Mouse (Mus musculus) limb, embryonic 11.5 days (tissue): ENCODE measurements at regions not wholly inside any gene's neighbourhood (a gene's known extent, or its start where the extent isn't known, plus 50 kb on each side); places are given as distances from the start of the nearest gene placed in this dataset.

Source experiments
- ATAC-seq: fragments of 200-750 bp; cut with Nextera tagmentation; 2 replicates; pipeline ENCODE4 v1.8.0; 2017; ENCODE audit warnings: low read depth; ENCODE audit not compliant: insufficient number of reproducible peaks, low FRiP score, low TSS enrichment
- DNase-seq: peaks from one replicate; pipeline ENCODE4 v3.0.0-alpha.2; 2015; ENCODE audit warnings: low spot score
- H3K27ac ChIP-seq: fragments of 300-500 bp; sonication (generic); replicated peaks from 2 replicates; pipeline ENCODE4 v1.5.1; 2014; ENCODE audit warnings: low read depth, mild to moderate bottlenecking, low read length
- H3K27me3 ChIP-seq: fragments of 300-500 bp; sonication (generic); 2 replicates; pipeline ENCODE4 v1.6.1; 2014; ENCODE audit warnings: mild to moderate bottlenecking, low read length, mixed read lengths; ENCODE audit not compliant: control insufficient read depth, insufficient read depth
- H3K36me3 ChIP-seq: fragments of 300-500 bp; sonication (generic); 2 replicates; pipeline ENCODE4 v1.6.1; 2014; ENCODE audit warnings: mild to moderate bottlenecking, low read length, moderate library complexity, mixed read lengths; ENCODE audit not compliant: control insufficient read depth, insufficient read depth
- H3K4me1 ChIP-seq: fragments of 300-500 bp; sonication (generic); 2 replicates; pipeline ENCODE4 v1.6.1; 2014; ENCODE audit warnings: low read length, mixed read lengths; ENCODE audit not compliant: control insufficient read depth, insufficient read depth
- H3K4me2 ChIP-seq: fragments of 300-500 bp; sonication (generic); 2 replicates; pipeline ENCODE4 v1.6.1; 2014; ENCODE audit warnings: low read depth, mild to moderate bottlenecking, moderate library complexity; ENCODE audit not compliant: severe bottlenecking
- H3K4me3 ChIP-seq: fragments of 300-500 bp; sonication (generic); 2 replicates; pipeline ENCODE4 v1.5.1; 2014; ENCODE audit warnings: low read depth, low read length
- H3K9ac ChIP-seq: fragments of 300-500 bp; sonication (generic); 2 replicates; pipeline ENCODE4 v1.6.1; 2014; ENCODE audit warnings: mild to moderate bottlenecking, low read length
- H3K9me3 ChIP-seq: fragments of 300-500 bp; sonication (generic); 2 replicates; pipeline ENCODE4 v1.6.1; 2016; ENCODE audit warnings: low read length; ENCODE audit not compliant: control insufficient read depth
- WGBS: fragments of 180-500 bp; shearing (Covaris S2); extraction: QIAGEN DNeasy Blood & Tissue Kit; methylation state at CpG from one replicate; pipeline ENCODE4 v1.1.7; 2014; 5-methylcytosine and 5-hydroxymethylcytosine counted together

GRCm38 (mm10) chr10:98543998-98544349, 370.2 kb upstream of the Atp2b1 start:
- Histone ChIP-seq H3K4me3 (no peak overlapping the region), H3K27ac (no peak overlapping the region), H3K27me3 (no peaks in the 10 kb centered on the region), H3K9me3 (no peaks in the 10 kb centered on the region), H3K4me2 (no peak overlapping the region), H3K4me1 (no peaks in the 10 kb centered on the region), H3K9ac (no peak overlapping the region), H3K36me3 (no peaks in the 10 kb centered on the region)
- ATAC-seq (no peak; the same call in 1 of the 2 replicates), DNase-seq (peak; percentile 36)
- WGBS = 18% methylated on average over 5 of the region's 5 CpGs

GRCm38 (mm10) chr10:98554575-98554974, 359.6 kb upstream of the Atp2b1 start:
- no peaks in the 10 kb centered on the region for H3K4me1 ChIP-seq
- H3K36me3 ChIP-seq = no peaks in the 10 kb centered on the region
- H3K27ac ChIP-seq = no peak overlapping the region
- H3K27me3 ChIP-seq = no peaks in the 10 kb centered on the region
- H3K4me3 ChIP-seq = no peak overlapping the region
- WGBS = 93% methylated on average over 3 of the region's 3 CpGs
- ATAC-seq (no peak), DNase-seq (no peak)
- H3K9me3 ChIP-seq = no peaks in the 10 kb centered on the region
- no peak overlapping the region for H3K9ac ChIP-seq
- H3K4me2 ChIP-seq = no peak overlapping the region

- Histone ChIP-seq H3K27ac (no peak overlapping the region), H3K4me2 (no peak overlapping the region), H3K36me3 (no peaks in the 10 kb centered on the region), H3K9me3 (no peaks in the 10 kb centered on the region), H3K9ac (no peak overlapping the region), H3K27me3 (no peaks in the 10 kb centered on the region), H3K4me3 (no peak overlapping the region), H3K4me1 (no peaks in the 10 kb centered on the region)
- no peak for ATAC-seq
- WGBS = 83% methylated on average over 9 of the region's 9 CpGs
- DNase-seq = no peak
Measured at GRCm38 (mm10) chr10:98557470-98558060, 356.6 kb upstream of the Atp2b1 start.

GRCm38 (mm10) chr10:98558560-98558959, 355.6 kb upstream of the Atp2b1 start:
- no peak overlapping the region for H3K4me3 ChIP-seq
- H3K27ac ChIP-seq = no peak overlapping the region
- H3K9me3 ChIP-seq = no peaks in the 10 kb centered on the region
- H3K27me3 ChIP-seq = no peaks in the 10 kb centered on the region
- no peak overlapping the region for H3K4me2 ChIP-seq
- 87% methylated on average over 2 of the region's 2 CpGs for WGBS
- no peaks in the 10 kb centered on the region for H3K36me3 ChIP-seq
- DNase-seq (no peak), ATAC-seq (no peak)
- H3K9ac ChIP-seq = no peak overlapping the region
- no peaks in the 10 kb centered on the region for H3K4me1 ChIP-seq

- no peak overlapping the region for H3K4me3 ChIP-seq
- H3K4me2 ChIP-seq = no peak overlapping the region
- no peaks in the 10 kb centered on the region for H3K27me3 ChIP-seq
- no peaks in the 10 kb centered on the region for H3K36me3 ChIP-seq
- H3K9me3 ChIP-seq = no peaks in the 10 kb centered on the region
- H3K9ac ChIP-seq = no peak overlapping the region
- ATAC-seq = no peak
- H3K27ac ChIP-seq = no peak overlapping the region
- no peaks in the 10 kb centered on the region for H3K4me1 ChIP-seq
- 88% methylated on average over 2 of the region's 2 CpGs for WGBS
- no peak for DNase-seq
Measured at GRCm38 (mm10) chr10:98562297-98562912, 351.8 kb upstream of the Atp2b1 start.

GRCm38 (mm10) chr10:98572782-98573536, 341.2 kb upstream of the Atp2b1 start:
- WGBS = 46% methylated on average over 16 of the region's 16 CpGs
- Histone ChIP-seq H3K27me3 (no peaks in the 10 kb centered on the region), H3K9ac (no peak overlapping the region), H3K9me3 (no peaks in the 10 kb centered on the region), H3K4me3 (no peak overlapping the region), H3K4me2 (no peak overlapping the region), H3K27ac (no peak overlapping the region), H3K4me1 (no peaks in the 10 kb centered on the region), H3K36me3 (no peaks in the 10 kb centered on the region)
- DNase-seq (no peak), ATAC-seq (no peak)

GRCm38 (mm10) chr10:98577040-98577439, 337.2 kb upstream of the Atp2b1 start:
- no peaks in the 10 kb centered on the region for H3K36me3 ChIP-seq
- no peaks in the 10 kb centered on the region for H3K9me3 ChIP-seq
- no peak for DNase-seq
- H3K4me1 ChIP-seq = no peaks in the 10 kb centered on the region
- no peak for ATAC-seq
- no peak overlapping the region for H3K27ac ChIP-seq
- H3K4me2 ChIP-seq = no peak overlapping the region
- WGBS = 86% methylated on average over 6 of the region's 6 CpGs
- H3K4me3 ChIP-seq = no peak overlapping the region
- H3K9ac ChIP-seq = no peak overlapping the region
- H3K27me3 ChIP-seq = no peaks in the 10 kb centered on the region

GRCm38 (mm10) chr10:98584776-98585175, 329.4 kb upstream of the Atp2b1 start:
- H3K9ac ChIP-seq = no peak overlapping the region
- DNase-seq = no peak
- WGBS = 50% methylated on average over 1 of the region's 1 CpGs
- H3K9me3 ChIP-seq = no peaks in the 10 kb centered on the region
- no peak for ATAC-seq
- H3K4me1 ChIP-seq = 0 out of 2 replicates have a peak, but pooled peaks cover 3% of the 10 kb centered on the region
- H3K36me3 ChIP-seq = no peaks in the 10 kb centered on the region
- no peak overlapping the region for H3K27ac ChIP-seq
- no peak overlapping the region for H3K4me2 ChIP-seq
- H3K4me3 ChIP-seq = no peak overlapping the region
- H3K27me3 ChIP-seq = no peaks in the 10 kb centered on the region
